Mouse (Mus musculus) limb, embryonic 13.5 days (tissue): ENCODE measurements around the gene Als2. TPM values are rescaled to one million over a fixed set of nuclear protein-coding genes. Genes with fewer than 3 reads are reported as not detected.

Source experiments
- polyA plus RNA-seq: library from polyadenylated mRNA; unstranded; fragments of >200 nt; fragmentation: Nextera tagmentation; extraction: Ambion mirVana; gene quantifications from 2 replicates; pipeline ENCODE4 v1.2.1, GENCODE M21; 2015

Als2 gene
- polyA plus RNA-seq, 1 experiment from 2014 or later = 9.1 TPM

Other genes with a start within 250 kb of the Als2 start
- not detected in 2 replicates for gene C2cd6, start 142.3 kb downstream of the Als2 start, polyA plus RNA-seq
- gene Tmem237, start 116.8 kb downstream of the Als2 start, polyA plus RNA-seq = 32.8 and 35.0 TPM in 2 replicates
- gene Mpp4, start 73.8 kb downstream of the Als2 start, polyA plus RNA-seq = 0.06 and 0.20 TPM in 2 replicates
- gene Cdk15, start 19.7 kb upstream of the Als2 start, polyA plus RNA-seq = 0.15 and 0.43 TPM in 2 replicates
- gene Fzd7, start 245.2 kb upstream of the Als2 start, polyA plus RNA-seq = 12.8 and 13.4 TPM in 2 replicates